16 mouse cellular contexts compared by ENCODE assay signal in genomic region chr17:86697751-86698150, GRCm38 (mm10). TPM values are rescaled to one million over a fixed set of nuclear protein-coding genes. Genes with fewer than 3 reads are reported as not detected.
DNase-seq lines count a peak whose midpoint lies in the region; ATAC-seq and TF ChIP-seq lines count a peak whose summit lies in the region.
"Had no signal": no experiment of that assay in that cellular context is flagged by ENCODE, and none has a peak within 500 bp of the region (broad histone marks: within the 10 kb centered on the region; RNA-seq: fewer than 3 reads in every experiment).

No protein-coding gene starts in this region.

- 84% methylated on average over 2 of the region's 2 CpGs for WGBS in heart, embryonic 12.5 days
- WGBS in kidney, embryonic 16.5 days = 92% methylated on average over 2 of the region's 2 CpGs
- WGBS in hindbrain, postnatal 0 days = 73% methylated on average over 2 of the region's 2 CpGs

- H3K36me3 ChIP-seq in heart, embryonic 12.5 days = no peaks in the 10 kb centered on the region
- H3K36me3 ChIP-seq in kidney, embryonic 16.5 days (ENCODE audit: insufficient read depth, low read length) = no peaks in the 10 kb centered on the region
- no peaks in the 10 kb centered on the region for H3K36me3 ChIP-seq in hindbrain, postnatal 0 days (ENCODE audit: insufficient read depth, low read length)
- H3K36me3 ChIP-seq: hindbrain, embryonic 15.5 days had no signal

- no peak overlapping the region for H3K9ac ChIP-seq in heart, embryonic 12.5 days
- no peak overlapping the region for H3K9ac ChIP-seq in kidney, embryonic 16.5 days (replicated peaks; ENCODE audit: low read length)
- no peak overlapping the region for H3K9ac ChIP-seq in hindbrain, postnatal 0 days (replicated peaks; ENCODE audit: low read length)
- H3K9ac ChIP-seq: hindbrain, embryonic 15.5 days; liver, postnatal 0 days had no signal

- H3K27me3 ChIP-seq in heart, embryonic 12.5 days (replicated peaks) = no peaks in the 10 kb centered on the region
- H3K27me3 ChIP-seq in kidney, embryonic 16.5 days (ENCODE audit: insufficient read depth, low read length) = no peaks in the 10 kb centered on the region
- no peaks in the 10 kb centered on the region for H3K27me3 ChIP-seq in hindbrain, postnatal 0 days (ENCODE audit: insufficient read depth, low read length)
- H3K27me3 ChIP-seq: hindbrain, embryonic 15.5 days had no signal

- TF ChIP-seq CTCF in hindbrain, postnatal 0 days (IDR thresholded peaks at IDR 0.05; ENCODE audit: low read depth) = no peak

- H3K27ac ChIP-seq in heart, embryonic 12.5 days (ENCODE audit: poor library complexity, severe bottlenecking) = no peak overlapping the region
- H3K27ac ChIP-seq in kidney, embryonic 16.5 days (ENCODE audit: low read length) = no peak overlapping the region
- H3K27ac ChIP-seq in hindbrain, postnatal 0 days = no peak overlapping the region
- H3K27ac ChIP-seq: hindbrain, embryonic 15.5 days had no signal

- no peak overlapping the region for H3K4me3 ChIP-seq in heart, embryonic 12.5 days
- no peak overlapping the region for H3K4me3 ChIP-seq in kidney, embryonic 16.5 days (ENCODE audit: low read length)
- no peak overlapping the region for H3K4me3 ChIP-seq in hindbrain, postnatal 0 days (ENCODE audit: low read length)
- H3K4me3 ChIP-seq: erythroblast, embryonic 14.5 days; hindbrain, embryonic 15.5 days had no signal

- H3K9me3 ChIP-seq in heart, embryonic 12.5 days (replicated peaks) = no peaks in the 10 kb centered on the region
- H3K9me3 ChIP-seq in kidney, embryonic 16.5 days (ENCODE audit: low read length) = no peaks in the 10 kb centered on the region
- no peaks in the 10 kb centered on the region for H3K9me3 ChIP-seq in hindbrain, postnatal 0 days (ENCODE audit: low read length)
- H3K9me3 ChIP-seq: hindbrain, embryonic 15.5 days had no signal

- H3K4me2 ChIP-seq in heart, embryonic 12.5 days = no peak overlapping the region
- no peak overlapping the region for H3K4me2 ChIP-seq in kidney, embryonic 16.5 days (replicated peaks; ENCODE audit: low read depth, low read length)
- no peak overlapping the region for H3K4me2 ChIP-seq in hindbrain, postnatal 0 days (ENCODE audit: low read depth, low read length)
- H3K4me2 ChIP-seq: hindbrain, embryonic 15.5 days had no signal

- DNase-seq in heart, adult 18-20 months = peak; percentile 32 to 49
- DNase-seq in NIH3T3 (ENCODE audit: low read depth) = peak; percentile 14
- peak; percentile 65 for DNase-seq in adrenal gland, postnatal 10 days
- peak; percentile 38 for DNase-seq in gastrocnemius, postnatal 25 days
- no peak for DNase-seq in hindbrain, postnatal 0 days (ENCODE audit: low spot score)
- DNase-seq: kidney, adult 11 months; liver, postnatal 0 days; lung, postnatal 14 days; thymus, adult 18-20 months had no signal

- no peak for ATAC-seq in heart, embryonic 12.5 days (ENCODE audit: insufficient number of reproducible peaks, low FRiP score)
- no peak for ATAC-seq in kidney, embryonic 16.5 days (ENCODE audit: low FRiP score, low TSS enrichment)
- no peak for ATAC-seq in hindbrain, postnatal 0 days
- ATAC-seq: forebrain, embryonic 16.5 days; liver, postnatal 0 days had no signal

- no peaks in the 10 kb centered on the region for H3K4me1 ChIP-seq in heart, embryonic 12.5 days (replicated peaks)
- no peaks in the 10 kb centered on the region for H3K4me1 ChIP-seq in kidney, embryonic 16.5 days (ENCODE audit: insufficient read depth, low read length)
- no peaks in the 10 kb centered on the region for H3K4me1 ChIP-seq in hindbrain, postnatal 0 days (ENCODE audit: insufficient read depth, low read length)
- H3K4me1 ChIP-seq: hindbrain, embryonic 15.5 days had no signal

RNA-seq across cellular contexts. Expression of gene Epas1, which starts 55.7 kb away (rescaled TPM):
- total RNA-seq in heart, adult 18-20 months (2021) = 100 to 1,000 TPM; 248 to 259 TPM
- polyA plus RNA-seq in heart, embryonic 12.5 days (2016; fragmentation: Nextera tagmentation; extraction: Ambion mirVana) = 7.2 and 9.6 TPM in 2 replicates
- 100 to 1,000 TPM; 178 to 213 TPM for total RNA-seq in adrenal gland, postnatal 10 days (2021)
- 100 to 1,000 TPM in 1 of 2 experiments, 10 to 100 TPM in 1; 91.3 to 110 TPM for total RNA-seq in gastrocnemius, postnatal 25 days (2021)
- 10.0 and 12.3 TPM in 2 replicates for polyA plus RNA-seq in kidney, embryonic 16.5 days (2015; fragmentation: Nextera tagmentation; extraction: Ambion mirVana)
- 16.7 and 18.1 TPM in 2 replicates for total RNA-seq in hindbrain, postnatal 0 days (2014; rRNA removed)
- 5.3 and 5.6 TPM in 2 replicates for polyA plus RNA-seq in hindbrain, postnatal 0 days (2015; fragmentation: Nextera tagmentation; extraction: Ambion mirVana)
- total RNA-seq: megakaryocyte-erythroid progenitor cell, adult 5-6 weeks; MEL had no signal
